Mouse (Mus musculus) stomach, postnatal 0 days (tissue): Measurements from ENCODE around the gene Ccdc40.

ENCODE experiments used
- CTCF ChIP-seq: IDR thresholded peaks from 2 replicates; pipeline ENCODE4 v1.5.1; 2016; ENCODE audit warnings: antibody characterized with exemption, low read depth, mild to moderate bottlenecking, moderate library complexity
- EP300 ChIP-seq: optimal IDR thresholded peaks from 2 replicates; pipeline ENCODE3; 2016; ENCODE audit warnings: antibody characterized with exemption

DNA sequence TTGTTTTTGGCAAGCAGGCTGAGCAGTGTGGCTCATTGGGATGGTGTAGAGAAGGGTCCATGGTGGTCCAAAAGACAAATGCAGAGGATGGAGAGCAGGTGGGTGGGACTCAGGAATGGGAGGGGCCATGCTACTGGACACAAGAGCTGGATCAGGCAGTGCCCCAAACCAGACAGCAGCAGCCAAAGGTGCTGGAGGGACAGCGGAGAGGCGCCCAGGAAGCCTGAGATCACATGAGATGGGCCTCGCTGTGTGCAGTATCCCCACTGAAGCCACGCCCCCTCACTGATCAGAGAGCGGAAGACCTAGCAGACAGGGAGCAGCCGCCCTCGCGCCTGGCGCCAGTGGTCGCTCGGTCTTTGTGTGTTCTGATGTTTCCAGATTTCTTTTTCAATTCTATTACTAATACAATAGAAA, 9.9 kb downstream of the Ccdc40 start:
- no peak for TF ChIP-seq CTCF
- TF ChIP-seq EP300, result no peak
